Mouse (Mus musculus) testis, adult 2 months (tissue): ENCODE results near the gene Psors1c2. TPM values are rescaled to one million over a fixed set of nuclear protein-coding genes. Genes with fewer than 3 reads are reported as not detected.
"Not testable (repeated sequence)": the region's sequence is repeated elsewhere in the genome, so short reads cannot be mapped to it uniquely, and the experiment has no call there.

Source experiments
- H3K27ac ChIP-seq: fragments of 200-500 bp; 2 replicates; pipeline ENCODE4 v1.5.1; 2012; ENCODE audit warnings: low read depth, low read length; ENCODE audit not compliant: control insufficient read depth, insufficient read depth
- H3K27me3 ChIP-seq: fragments of 200-500 bp; 2 replicates; pipeline ENCODE4 v1.6.1; 2012; ENCODE audit warnings: mild to moderate bottlenecking, low read length, moderate library complexity; ENCODE audit not compliant: control insufficient read depth, insufficient read depth
- H3K36me3 ChIP-seq: fragments of 200-500 bp; 2 replicates; pipeline ENCODE4 v1.6.1; 2012; ENCODE audit warnings: mild to moderate bottlenecking, low read length; ENCODE audit not compliant: control insufficient read depth, insufficient read depth
- H3K4me1 ChIP-seq: fragments of 200-500 bp; 2 replicates; pipeline ENCODE4 v1.6.1; 2012; ENCODE audit warnings: low read length; ENCODE audit not compliant: control insufficient read depth, insufficient read depth
- H3K4me3 ChIP-seq: fragments of 200-500 bp; 2 replicates; pipeline ENCODE4 v1.5.1; 2012; ENCODE audit warnings: low read depth, mild to moderate bottlenecking, low read length, moderate library complexity, mixed read lengths; ENCODE audit not compliant: control insufficient read depth
- CTCF ChIP-seq: fragments of 200-500 bp; IDR thresholded peaks from 2 replicates; pipeline ENCODE4 v1.5.1; 2012; ENCODE audit warnings: low read depth, mild to moderate bottlenecking, inconsistent platforms, low read length, moderate library complexity; ENCODE audit not compliant: control insufficient read depth, insufficient read depth, insufficient replicate concordance
- POLR2A ChIP-seq: fragments of 200-500 bp; IDR thresholded peaks from 2 replicates; pipeline ENCODE4 v1.6.1; 2012; ENCODE audit warnings: low read depth, mild to moderate bottlenecking, inconsistent platforms, low read length, moderate library complexity; ENCODE audit not compliant: control insufficient read depth
- polyA plus RNA-seq: library from polyadenylated mRNA; depleted of rRNA; stranded (reverse); fragments of >200 nt; gene quantifications from 2 replicates; pipeline ENCODE4 v1.2.3, GENCODE M21; 2012

Psors1c2 gene
- polyA plus RNA-seq, 1 experiment, result 2.5 TPM

- Histone ChIP-seq H3K27me3 (no peaks in the 10 kb centered on the region), H3K36me3 (no peaks in the 10 kb centered on the region)
- TF ChIP-seq CTCF, result no peak
- no peak for TF ChIP-seq POLR2A
These were observed 30.2 kb upstream of the Psors1c2 start for GRCm38 (mm10) chr17:35502762-35503161.

GRCm38 (mm10) chr17:35503849-35504248, 29.2 kb upstream of the Psors1c2 start:
- H3K4me1 ChIP-seq, result peaks cover 6% of the 10 kb centered on the region
- H3K27ac ChIP-seq, result no peak overlapping the region
- no peaks in the 10 kb centered on the region for H3K27me3 ChIP-seq
- TF ChIP-seq POLR2A, result no peak
- no peak for TF ChIP-seq CTCF
- no peaks in the 10 kb centered on the region for H3K36me3 ChIP-seq
- no peak overlapping the region for H3K4me3 ChIP-seq

More at GRCm38 (mm10) chr17:35502762-35503161, 30.2 kb upstream of the Psors1c2 start:
- peaks cover 6% of the 10 kb centered on the region for H3K4me1 ChIP-seq
- no peak overlapping the region for H3K27ac ChIP-seq
- H3K4me3 ChIP-seq, result no peak overlapping the region

DNA sequence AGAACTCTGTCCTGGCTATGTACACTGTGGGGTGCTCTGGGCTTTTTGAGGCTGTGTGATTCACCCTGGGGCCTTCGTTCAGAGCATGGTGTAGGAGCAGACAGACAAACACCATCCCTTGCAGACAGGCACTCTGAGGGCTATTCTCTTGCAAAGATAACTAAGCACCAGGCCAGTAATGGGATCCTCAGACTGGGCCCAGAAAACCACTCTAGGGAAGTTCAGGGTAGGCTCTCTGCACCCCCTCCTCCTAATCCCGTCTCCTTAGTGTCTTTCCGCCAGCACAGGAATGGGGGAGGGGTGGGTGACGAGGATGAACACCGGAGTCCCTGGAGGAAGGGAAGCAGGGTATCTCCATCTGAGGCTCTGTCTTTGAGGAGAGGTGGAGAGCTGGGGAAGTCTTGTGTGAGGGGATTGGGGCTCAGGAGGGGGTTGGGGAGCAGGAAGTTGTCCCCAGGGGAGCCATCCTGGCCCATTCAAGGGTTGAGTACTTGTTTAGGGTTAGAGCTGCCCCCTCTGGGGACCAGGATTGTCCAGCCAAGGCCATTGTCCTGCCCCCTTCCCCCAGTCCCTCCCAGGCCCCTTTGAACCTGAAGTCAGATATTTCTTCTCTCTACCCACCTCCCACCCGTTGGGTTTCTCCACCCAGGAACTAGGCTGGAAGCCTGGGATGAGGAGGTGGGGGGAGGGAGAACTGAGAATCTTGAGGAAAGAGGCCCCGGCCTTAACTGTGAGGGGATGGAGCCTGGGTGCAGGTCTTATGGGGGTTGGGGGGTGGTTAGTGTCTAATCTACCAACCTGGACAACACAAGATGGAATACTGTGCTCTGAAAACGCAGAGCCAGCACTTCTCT, 28.1 kb upstream of the Psors1c2 start:
- peak overlapping the region; percentile 74 for H3K4me3 ChIP-seq
- peaks cover 6% of the 10 kb centered on the region for H3K4me1 ChIP-seq
- no peaks in the 10 kb centered on the region for H3K27me3 ChIP-seq
- no peak for TF ChIP-seq POLR2A
- TF ChIP-seq CTCF, result no peak
- H3K27ac ChIP-seq, result no peak overlapping the region
- H3K36me3 ChIP-seq, result no peaks in the 10 kb centered on the region

DNA sequence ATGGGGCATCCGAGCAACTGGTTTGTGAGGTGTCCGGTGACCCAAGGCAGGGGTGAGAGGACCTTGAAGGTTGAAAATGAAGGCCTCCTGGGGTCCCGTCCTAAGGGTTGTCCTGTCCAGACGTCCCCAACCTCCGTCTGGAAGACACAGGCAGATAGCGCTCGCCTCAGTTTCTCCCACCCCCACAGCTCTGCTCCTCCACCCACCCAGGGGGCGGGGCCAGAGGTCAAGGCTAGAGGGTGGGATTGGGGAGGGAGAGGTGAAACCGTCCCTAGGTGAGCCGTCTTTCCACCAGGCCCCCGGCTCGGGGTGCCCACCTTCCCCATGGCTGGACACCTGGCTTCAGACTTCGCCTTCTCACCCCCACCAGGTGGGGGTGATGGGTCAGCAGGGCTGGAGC, 27.2 kb upstream of the Psors1c2 start, which contains the start of gene Pou5f1:
Pou5f1 (plus strand) TSS at position 243 of the 400 bp plus-strand sequence.
- peaks cover 6% of the 10 kb centered on the region for H3K4me1 ChIP-seq
- TF ChIP-seq CTCF, result no peak
- no peak; the same call in 1 of the 2 replicates for TF ChIP-seq POLR2A
- H3K4me3 ChIP-seq, result peak within 1 kb of the TSS; percentile 74
- no peaks in the 10 kb centered on the region for H3K36me3 ChIP-seq
- no peak within 1 kb of the TSS for H3K27ac ChIP-seq
- H3K27me3 ChIP-seq, result no peaks in the 10 kb centered on the region

DNA sequence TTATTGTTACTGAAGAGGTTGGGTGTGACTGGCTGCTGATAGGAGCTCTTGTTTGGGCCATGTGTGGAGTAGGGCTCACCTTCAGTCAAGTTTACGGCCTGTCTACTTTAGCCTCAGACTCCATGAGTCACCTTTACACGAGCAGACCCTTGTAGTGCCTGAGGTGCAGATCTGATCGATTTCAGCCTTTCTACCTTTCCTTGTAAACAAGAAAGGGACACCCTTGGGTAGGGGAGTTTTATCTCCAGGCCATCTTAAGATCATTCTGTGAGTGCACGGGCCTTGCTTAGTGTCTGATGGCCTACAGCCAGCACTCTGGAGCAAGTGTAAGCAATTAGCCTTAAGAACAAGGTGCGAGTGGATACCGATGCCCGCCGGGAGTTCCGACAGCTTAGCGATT, 26.1 kb upstream of the Psors1c2 start:
- TF ChIP-seq CTCF, result no peak
- no peak for TF ChIP-seq POLR2A
- Histone ChIP-seq H3K4me3 (peak overlapping the region; percentile 74), H3K4me1 (peaks cover 6% of the 10 kb centered on the region), H3K27me3 (no peaks in the 10 kb centered on the region), H3K27ac (no peak overlapping the region), H3K36me3 (no peaks in the 10 kb centered on the region)

- H3K27ac ChIP-seq, result no peak overlapping the region
- no peak overlapping the region for H3K4me3 ChIP-seq
- no peaks in the 10 kb centered on the region for H3K27me3 ChIP-seq
- no peaks in the 10 kb centered on the region for H3K36me3 ChIP-seq
- TF ChIP-seq POLR2A (no peak), CTCF (no peak)
- H3K4me1 ChIP-seq, result peaks cover 6% of the 10 kb centered on the region
These were observed 25.3 kb upstream of the Psors1c2 start for GRCm38 (mm10) chr17:35507556-35508260.

- not testable (repeated sequence) for H3K4me3 ChIP-seq, H3K27me3 ChIP-seq, H3K4me1 ChIP-seq, H3K27ac ChIP-seq, H3K36me3 ChIP-seq
These were observed 24.7 kb upstream of the Psors1c2 start for GRCm38 (mm10) chr17:35508279-35508678.
